In the genomic region with DNA sequence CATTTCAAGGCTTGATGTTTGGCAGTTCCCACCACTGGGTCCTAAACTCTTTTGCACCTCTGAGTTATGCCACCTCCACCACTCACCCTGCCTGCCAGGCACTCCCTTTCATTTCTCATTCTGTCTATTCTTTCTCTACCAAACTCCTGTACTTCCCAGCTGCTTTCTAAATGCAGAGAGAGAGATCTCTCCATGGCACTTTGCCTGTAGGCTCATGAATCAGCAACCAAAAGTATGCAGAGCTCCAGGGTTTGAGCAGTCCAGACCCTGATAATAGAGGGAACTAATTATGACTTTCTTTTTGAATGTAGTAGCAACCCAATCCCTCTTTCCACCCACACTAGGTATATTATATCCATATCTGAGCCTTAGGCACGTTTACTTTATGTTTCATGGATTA, we compare ENCODE assay signal across 14 mouse cellular contexts. TPM values are rescaled to one million over a fixed set of nuclear protein-coding genes. Genes with fewer than 3 reads are reported as not detected.
DNase-seq lines count a peak whose midpoint lies in the region; ATAC-seq and TF ChIP-seq lines count a peak whose summit lies in the region.
"Had no signal": no experiment of that assay in that cellular context is flagged by ENCODE, and none has a peak within 500 bp of the region (broad histone marks: within the 10 kb centered on the region; RNA-seq: fewer than 3 reads in every experiment).

No protein-coding gene starts in this region.

- no peak for TF ChIP-seq CTCF in hindbrain, postnatal 0 days (IDR thresholded peaks at IDR 0.05; ENCODE audit: low read depth)

- no peak overlapping the region for H3K27ac ChIP-seq in hindbrain, embryonic 12.5 days
- H3K27ac ChIP-seq in hindbrain, postnatal 0 days, result no peak overlapping the region
- H3K27ac ChIP-seq in midbrain, embryonic 15.5 days, result no peak overlapping the region
- H3K27ac ChIP-seq: liver, embryonic 14.5 days had no signal

- no peaks in the 10 kb centered on the region for H3K36me3 ChIP-seq in hindbrain, embryonic 12.5 days
- no peaks in the 10 kb centered on the region for H3K36me3 ChIP-seq in hindbrain, postnatal 0 days (ENCODE audit: insufficient read depth, low read length)
- H3K36me3 ChIP-seq in midbrain, embryonic 15.5 days (replicated peaks), result no peaks in the 10 kb centered on the region

- H3K27me3 ChIP-seq in hindbrain, embryonic 12.5 days, result no peaks in the 10 kb centered on the region
- H3K27me3 ChIP-seq in hindbrain, postnatal 0 days (ENCODE audit: insufficient read depth, low read length), result no peaks in the 10 kb centered on the region
- H3K27me3 ChIP-seq in midbrain, embryonic 15.5 days (replicated peaks), result no peaks in the 10 kb centered on the region

- peaks cover 13% of the 10 kb centered on the region for H3K4me1 ChIP-seq in hindbrain, embryonic 12.5 days
- peaks cover 3% of the 10 kb centered on the region; the same call in 1 of the 2 replicates for H3K4me1 ChIP-seq in hindbrain, postnatal 0 days (ENCODE audit: insufficient read depth, low read length)
- H3K4me1 ChIP-seq in midbrain, embryonic 15.5 days, result peaks cover 17% of the 10 kb centered on the region

- no peaks in the 10 kb centered on the region for H3K9me3 ChIP-seq in hindbrain, embryonic 12.5 days (replicated peaks)
- H3K9me3 ChIP-seq in hindbrain, postnatal 0 days (ENCODE audit: low read length), result no peaks in the 10 kb centered on the region
- no peaks in the 10 kb centered on the region for H3K9me3 ChIP-seq in midbrain, embryonic 15.5 days

- H3K4me2 ChIP-seq in hindbrain, embryonic 12.5 days (replicated peaks), result peak overlapping the region; percentile 57; the same call in 1 of the 2 replicates
- H3K4me2 ChIP-seq in hindbrain, postnatal 0 days (ENCODE audit: low read depth, low read length), result no peak overlapping the region
- H3K4me2 ChIP-seq in midbrain, embryonic 15.5 days, result peak overlapping the region; percentile 62

- WGBS in hindbrain, embryonic 12.5 days, result 71% methylated on average over 1 of the region's 1 CpGs
- WGBS in hindbrain, postnatal 0 days, result 65% methylated on average over 1 of the region's 1 CpGs
- WGBS in midbrain, embryonic 15.5 days, result 55% methylated on average over 1 of the region's 1 CpGs

- peak; percentile 15 to 17 for DNase-seq in adrenal gland, postnatal 36 days
- DNase-seq in adrenal gland, adult 8-10 months, result no peak
- no peak for DNase-seq in hindbrain, postnatal 0 days (ENCODE audit: low spot score)
- peak; percentile 44 for DNase-seq in adipocyte (ENCODE audit: low spot score)
- DNase-seq in kidney, postnatal 36 days, result no peak
- no peak for DNase-seq in retina, embryonic 14.5 days (ENCODE audit: low spot score)
- DNase-seq: adrenal gland, postnatal 14 days; B cell, adult 2 months; cerebellum, adult 18-20 months; right cerebral cortex, postnatal 4 days had no signal

- no peak overlapping the region for H3K4me3 ChIP-seq in hindbrain, embryonic 12.5 days
- no peak overlapping the region for H3K4me3 ChIP-seq in hindbrain, postnatal 0 days (ENCODE audit: low read length)
- no peak overlapping the region for H3K4me3 ChIP-seq in midbrain, embryonic 15.5 days
- H3K4me3 ChIP-seq: megakaryocyte, embryonic 14.5 days had no signal

- no peak for ATAC-seq in hindbrain, embryonic 12.5 days (ENCODE audit: low FRiP score)
- ATAC-seq in hindbrain, postnatal 0 days, result no peak
- no peak for ATAC-seq in midbrain, embryonic 15.5 days (replicated peaks)

- no peak overlapping the region for H3K9ac ChIP-seq in hindbrain, embryonic 12.5 days
- H3K9ac ChIP-seq in hindbrain, postnatal 0 days (replicated peaks; ENCODE audit: low read length), result no peak overlapping the region
- H3K9ac ChIP-seq in midbrain, embryonic 15.5 days, result no peak overlapping the region
- H3K9ac ChIP-seq: liver, embryonic 14.5 days had no signal

RNA-seq across cellular contexts. Expression of gene Amer1, which starts 2.4 kb away (rescaled TPM):
- total RNA-seq in adrenal gland, postnatal 36 days (2021), result 1 to 10 TPM; 8.2 to 9.5 TPM
- total RNA-seq in adrenal gland, adult 8-10 months (2022), result 10 to 100 TPM in 2 of 4 experiments, 1 to 10 TPM in 2; 9.0 to 13.9 (median 10.8) TPM
- polyA plus RNA-seq in hindbrain, embryonic 12.5 days (2016; fragmentation: Nextera tagmentation; extraction: Ambion mirVana), result 11.9 and 12.3 TPM in 2 replicates
- 18.3 and 19.0 TPM in 2 replicates for total RNA-seq in hindbrain, postnatal 0 days (2014; rRNA removed)
- 12.5 and 13.0 TPM in 2 replicates for polyA plus RNA-seq in hindbrain, postnatal 0 days (2015; fragmentation: Nextera tagmentation; extraction: Ambion mirVana)
- 13.0 and 13.3 TPM in 2 replicates for polyA plus RNA-seq in midbrain, embryonic 15.5 days (2015; fragmentation: Nextera tagmentation; extraction: Ambion mirVana)

Comparison
In these comparisons a context has a peak if more than half of its experiments do, and no peak if none do; other contexts are left out.
1. DNase-seq: peak in adrenal gland, postnatal 36 days (2 of 2) and adipocyte (single experiment); none in adrenal gland, adult 8-10 months (single experiment), hindbrain, postnatal 0 days (single experiment), kidney, postnatal 36 days (0 of 2) and retina, embryonic 14.5 days (single experiment).